Mouse (Mus musculus): ENCODE data around the gene Chid1. TPM values are rescaled to one million over a fixed set of nuclear protein-coding genes. Genes with fewer than 3 reads are reported as not detected.

Chid1 gene
- polyA plus RNA-seq, 1 experiment from 2014 or later = 25.0 TPM

DNA sequence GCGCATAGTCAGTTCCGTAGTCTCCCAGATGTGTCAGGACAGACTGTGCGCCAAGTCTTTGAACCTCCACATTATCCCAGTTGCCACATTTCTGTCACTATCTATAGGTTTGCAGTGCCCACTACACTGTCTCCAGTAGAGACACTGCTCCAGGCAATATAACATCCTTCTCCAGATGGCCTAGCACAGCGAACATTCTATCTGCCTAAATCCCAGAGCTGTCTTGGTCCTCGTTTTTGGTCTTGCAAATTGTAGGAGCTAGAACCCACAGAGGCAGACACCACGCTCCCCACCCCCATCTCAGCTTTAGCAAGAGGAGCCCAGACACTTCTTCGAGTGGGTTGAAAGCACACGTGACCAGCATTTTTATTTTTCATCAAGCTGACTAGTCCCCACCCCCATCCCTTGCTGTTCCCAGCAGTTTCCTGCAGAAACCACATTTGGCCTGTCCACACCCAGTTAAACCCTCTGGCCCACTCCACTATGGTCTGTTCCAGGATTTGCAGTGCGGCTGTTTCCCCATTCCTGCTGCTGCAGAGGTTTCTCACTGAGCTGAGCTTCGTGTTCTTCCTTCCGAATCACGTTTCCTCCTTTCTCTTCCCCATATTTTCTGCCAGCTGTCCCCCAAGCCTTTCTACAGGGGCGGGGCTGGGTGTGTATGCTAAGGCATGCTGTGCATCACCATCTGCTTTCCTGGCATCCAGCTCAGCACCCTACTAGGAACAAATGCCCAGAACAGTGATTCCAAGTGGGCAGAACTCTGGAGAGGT lies 840 bp upstream of the Chid1 start:
- H3K79me2 ChIP-seq (ENCODE audit: inconsistent target) = peaks cover 27% of the 10 kb centered on the region
- 13% methylated on average over 13 of the region's 13 CpGs for WGBS (ENCODE audit: missing documents)
- H3K27ac ChIP-seq = peak overlapping the region; percentile 98
- H3K36me3 ChIP-seq (ENCODE audit: inconsistent target) = no peaks in the 10 kb centered on the region
- H3K4me3 ChIP-seq (ENCODE audit: inconsistent target) = peak overlapping the region; percentile 95

GRCm38 (mm10) chr7:141538852-141539555 lies 653 bp downstream of the Chid1 start:
- Histone ChIP-seq H3K36me3 (ENCODE audit: inconsistent target) (no peaks in the 10 kb centered on the region), H3K27ac (peak overlapping the region; percentile 98), H3K4me3 (ENCODE audit: inconsistent target) (peak overlapping the region; percentile 95), H3K79me2 (ENCODE audit: inconsistent target) (peaks cover 27% of the 10 kb centered on the region)
- WGBS (ENCODE audit: missing documents) = 11% methylated on average over 18 of the region's 18 CpGs

- 73% methylated on average over 1 of the region's 1 CpGs for WGBS (ENCODE audit: missing documents)
- Histone ChIP-seq H3K36me3 (ENCODE audit: inconsistent target) (no peaks in the 10 kb centered on the region), H3K27ac (no peak overlapping the region), H3K4me3 (ENCODE audit: inconsistent target) (no peak overlapping the region), H3K79me2 (ENCODE audit: inconsistent target) (peaks cover 27% of the 10 kb centered on the region)
These were observed 4.1 kb downstream of the Chid1 start for GRCm38 (mm10) chr7:141535570-141535969.

- 97% methylated on average over 4 of the region's 4 CpGs for WGBS (ENCODE audit: missing documents)
- Histone ChIP-seq H3K36me3 (ENCODE audit: inconsistent target) (peaks cover 53% of the 10 kb centered on the region), H3K27ac (no peak overlapping the region), H3K4me3 (ENCODE audit: inconsistent target) (no peak overlapping the region), H3K79me2 (ENCODE audit: inconsistent target) (no peaks in the 10 kb centered on the region)
These were observed 14.1 kb downstream of the Chid1 start for GRCm38 (mm10) chr7:141525580-141525925.

GRCm38 (mm10) chr7:141524760-141525579 lies 14.7 kb downstream of the Chid1 start:
- Histone ChIP-seq H3K27ac (no peak overlapping the region), H3K36me3 (ENCODE audit: inconsistent target) (peaks cover 57% of the 10 kb centered on the region)
- 67% methylated on average over 6 of the region's 6 CpGs for WGBS (ENCODE audit: missing documents)

DNA sequence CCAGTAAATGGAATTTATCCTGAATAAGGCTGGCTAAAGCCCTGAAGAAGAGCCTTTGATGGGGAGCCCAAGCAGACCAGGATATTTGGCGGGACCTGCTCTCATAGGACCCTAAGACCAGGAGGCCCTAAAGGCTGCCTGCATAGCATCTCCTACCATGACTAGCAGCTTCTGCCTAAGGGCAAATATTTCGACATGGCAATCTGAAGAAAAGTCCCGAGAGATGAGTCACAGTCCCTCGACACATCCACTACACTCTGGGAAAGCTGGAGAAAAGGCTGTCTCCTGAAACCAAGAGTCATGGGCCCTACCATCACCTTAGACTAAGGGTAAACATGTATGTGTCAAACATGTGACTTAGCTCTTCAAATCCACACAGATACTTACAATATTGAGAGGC lies 15.4 kb downstream of the Chid1 start:
- H3K36me3 ChIP-seq (ENCODE audit: inconsistent target) = peaks cover 52% of the 10 kb centered on the region
- H3K4me3 ChIP-seq (ENCODE audit: inconsistent target) = no peak overlapping the region
- WGBS (ENCODE audit: missing documents) = 82% methylated on average over 4 of the region's 4 CpGs
- H3K79me2 ChIP-seq (ENCODE audit: inconsistent target) = no peaks in the 10 kb centered on the region
- no peak overlapping the region for H3K27ac ChIP-seq

More at GRCm38 (mm10) chr7:141524760-141525579, 14.7 kb downstream of the Chid1 start:
- Histone ChIP-seq H3K4me3 (ENCODE audit: inconsistent target) (no peak overlapping the region), H3K79me2 (ENCODE audit: inconsistent target) (no peaks in the 10 kb centered on the region)

DNA sequence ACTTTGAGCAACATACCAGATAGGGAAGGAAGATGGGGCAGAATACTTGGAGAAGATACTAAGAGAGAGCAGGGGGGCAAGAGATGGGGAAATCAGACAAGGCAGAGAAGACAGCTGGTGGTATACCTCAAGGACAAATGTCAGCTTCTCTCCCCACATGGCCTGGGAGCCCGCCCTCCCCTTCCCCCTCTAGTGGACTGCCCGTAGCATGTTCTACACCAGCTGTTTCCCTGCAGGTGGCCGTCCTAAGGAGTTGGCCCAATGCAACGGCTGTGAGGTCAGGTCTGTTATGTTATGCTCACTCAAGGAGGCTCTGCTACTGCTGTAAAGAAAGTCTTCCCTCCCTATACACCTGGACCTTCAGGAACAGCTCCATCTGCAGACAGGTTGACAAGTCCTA lies 16.6 kb downstream of the Chid1 start:
- H3K36me3 ChIP-seq (ENCODE audit: inconsistent target) = peaks cover 54% of the 10 kb centered on the region
- WGBS (ENCODE audit: missing documents) = 76% methylated on average over 4 of the region's 4 CpGs
- H3K27ac ChIP-seq = no peak overlapping the region
- H3K4me3 ChIP-seq (ENCODE audit: inconsistent target) = no peak overlapping the region
- H3K79me2 ChIP-seq (ENCODE audit: inconsistent target) = no peaks in the 10 kb centered on the region

DNA sequence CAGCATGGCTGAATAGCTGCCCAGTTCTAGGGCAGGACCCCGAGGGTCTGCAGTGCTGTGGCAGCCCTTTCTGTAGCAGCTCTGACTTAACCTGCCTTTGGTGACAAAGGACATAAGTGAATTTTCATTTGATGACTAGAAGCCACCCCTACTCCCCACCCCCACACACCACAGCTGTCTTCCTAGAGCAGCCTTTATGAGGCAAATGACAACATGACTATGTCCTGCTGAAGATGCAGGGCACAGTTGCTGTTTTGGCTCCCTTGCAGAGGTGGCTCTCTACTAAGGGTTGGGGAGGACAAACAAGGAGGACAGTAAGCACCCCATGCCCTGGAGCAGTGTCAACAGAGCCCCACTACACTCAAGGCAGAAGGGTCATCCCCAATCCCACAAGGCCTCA lies 19.9 kb downstream of the Chid1 start:
- WGBS (ENCODE audit: missing documents) = 100% methylated on average over 1 of the region's 1 CpGs
- Histone ChIP-seq H3K79me2 (ENCODE audit: inconsistent target) (no peaks in the 10 kb centered on the region), H3K27ac (no peak overlapping the region), H3K36me3 (ENCODE audit: inconsistent target) (peaks cover 46% of the 10 kb centered on the region; the same call in 1 of the 2 replicates), H3K4me3 (ENCODE audit: inconsistent target) (no peak overlapping the region)

- Histone ChIP-seq H3K27ac (no peak overlapping the region), H3K4me3 (ENCODE audit: inconsistent target) (no peak overlapping the region), H3K79me2 (ENCODE audit: inconsistent target) (no peaks in the 10 kb centered on the region), H3K36me3 (ENCODE audit: inconsistent target) (peaks cover 46% of the 10 kb centered on the region; the same call in 1 of the 2 replicates)
- 95% methylated on average over 3 of the region's 3 CpGs for WGBS (ENCODE audit: missing documents)
These were observed 20.7 kb downstream of the Chid1 start for GRCm38 (mm10) chr7:141518926-141519325.

DNA sequence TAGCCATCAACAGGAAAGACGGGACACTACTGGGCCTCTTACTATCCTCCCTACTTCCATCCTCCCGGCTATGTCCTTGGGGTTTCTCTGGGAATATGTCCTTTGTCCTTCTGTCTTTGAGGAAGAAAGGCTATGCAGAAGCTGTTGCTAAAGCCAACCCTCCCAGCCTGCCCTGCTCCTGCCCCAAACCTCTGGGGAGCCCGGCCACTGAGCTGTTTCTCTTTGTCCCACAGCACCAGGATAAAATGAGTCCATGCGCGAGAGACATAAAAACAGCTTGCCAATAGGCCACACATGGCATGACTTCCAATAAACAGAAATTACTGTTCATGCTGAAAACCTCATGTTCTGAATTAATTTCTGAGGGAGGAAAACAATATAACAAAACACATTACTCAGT lies 21.4 kb downstream of the Chid1 start:
- H3K4me3 ChIP-seq (ENCODE audit: inconsistent target) = no peak overlapping the region
- no peaks in the 10 kb centered on the region for H3K79me2 ChIP-seq (ENCODE audit: inconsistent target)
- WGBS (ENCODE audit: missing documents) = 94% methylated on average over 5 of the region's 5 CpGs
- no peak overlapping the region for H3K27ac ChIP-seq
- H3K36me3 ChIP-seq (ENCODE audit: inconsistent target) = peaks cover 46% of the 10 kb centered on the region; the same call in 1 of the 2 replicates

DNA sequence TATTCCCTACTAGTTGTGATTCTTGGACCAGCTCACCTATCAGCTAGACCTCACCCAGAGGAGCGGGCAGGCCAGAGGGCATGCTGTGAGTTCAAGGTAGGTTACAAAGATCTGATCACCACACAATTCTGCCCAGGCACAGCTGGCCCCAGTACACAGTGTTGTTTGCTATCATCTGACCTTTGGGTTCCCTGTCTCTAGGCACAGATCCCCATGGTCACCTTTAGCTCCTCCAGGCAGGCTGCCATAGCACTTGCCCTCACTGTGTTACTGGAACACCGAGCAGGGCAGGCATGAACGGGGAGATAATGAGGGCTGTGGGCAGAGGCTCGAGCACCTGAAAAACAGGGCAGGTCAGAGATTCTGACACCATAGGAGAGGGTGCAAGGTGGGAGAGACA lies 22.0 kb downstream of the Chid1 start:
- Histone ChIP-seq H3K4me3 (ENCODE audit: inconsistent target) (no peak overlapping the region), H3K79me2 (ENCODE audit: inconsistent target) (no peaks in the 10 kb centered on the region), H3K36me3 (ENCODE audit: inconsistent target) (peaks cover 45% of the 10 kb centered on the region; the same call in 1 of the 2 replicates), H3K27ac (no peak overlapping the region)
- 100% methylated on average over 4 of the region's 4 CpGs for WGBS (ENCODE audit: missing documents)

DNA sequence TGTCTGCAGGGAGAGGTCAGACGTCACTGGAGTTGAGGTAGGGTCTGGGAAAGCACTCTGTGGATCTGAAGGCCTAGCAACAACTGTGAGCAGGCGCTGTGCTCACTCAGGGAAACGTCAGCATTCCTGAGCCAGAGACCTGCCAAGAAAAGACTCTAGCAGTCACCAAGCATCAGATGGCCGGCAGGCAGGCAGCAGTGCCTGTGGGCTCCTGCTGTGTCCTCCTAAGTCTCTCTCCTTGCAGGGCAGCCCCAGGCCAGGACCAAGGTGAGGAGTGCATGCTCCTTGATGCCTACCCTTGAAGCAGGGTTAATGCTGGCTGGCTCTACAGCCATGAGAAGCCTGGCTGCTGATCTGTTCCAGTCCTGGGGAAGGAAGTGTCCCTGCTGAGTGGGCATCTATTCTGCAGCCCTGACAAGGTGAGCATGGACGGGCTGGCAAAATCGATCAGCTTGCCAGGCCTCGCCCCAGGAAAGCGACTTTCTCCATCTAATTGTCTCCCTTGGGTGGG lies 28.9 kb downstream of the Chid1 start:
- H3K36me3 ChIP-seq (ENCODE audit: inconsistent target) = peaks cover 13% of the 10 kb centered on the region; the same call in 1 of the 2 replicates
- no peaks in the 10 kb centered on the region for H3K79me2 ChIP-seq (ENCODE audit: inconsistent target)
- H3K4me3 ChIP-seq (ENCODE audit: inconsistent target) = no peak overlapping the region
- WGBS (ENCODE audit: missing documents) = 96% methylated on average over 8 of the region's 8 CpGs
- H3K27ac ChIP-seq = no peak overlapping the region

GRCm38 (mm10) chr7:141510196-141510595 lies 29.5 kb downstream of the Chid1 start:
- WGBS (ENCODE audit: missing documents) = 100% methylated on average over 5 of the region's 5 CpGs
- H3K36me3 ChIP-seq (ENCODE audit: inconsistent target) = peaks cover 13% of the 10 kb centered on the region; the same call in 1 of the 2 replicates
- H3K79me2 ChIP-seq (ENCODE audit: inconsistent target) = no peaks in the 10 kb centered on the region

GRCm38 (mm10) chr7:141508160-141508559 lies 31.5 kb downstream of the Chid1 start:
- peaks cover 13% of the 10 kb centered on the region; the same call in 1 of the 2 replicates for H3K36me3 ChIP-seq (ENCODE audit: inconsistent target)
- H3K27ac ChIP-seq = no peak overlapping the region
- no peak overlapping the region for H3K4me3 ChIP-seq (ENCODE audit: inconsistent target)
- H3K79me2 ChIP-seq (ENCODE audit: inconsistent target) = no peaks in the 10 kb centered on the region

More at GRCm38 (mm10) chr7:141510196-141510595, 29.5 kb downstream of the Chid1 start:
- Histone ChIP-seq H3K4me3 (ENCODE audit: inconsistent target) (no peak overlapping the region), H3K27ac (no peak overlapping the region)

Data from macrophage (primary cell).